Mouse (Mus musculus) heart, adult 2 months (tissue): ENCODE measurements around the gene Mfsd4b4. TPM values are rescaled to one million over a fixed set of nuclear protein-coding genes. Genes with fewer than 3 reads are reported as not detected.

Experiments
- DNase-seq, 2 experiments: peaks; one replicate each; pipeline ENCODE4 v3.0.0; 2021
- H3K27ac ChIP-seq: fragments of 200-600 bp; 2 replicates; pipeline ENCODE4 v1.8.1; 2022
- H3K27me3 ChIP-seq: fragments of 200-500 bp; 2 replicates; pipeline ENCODE4 v1.6.1; 2012; ENCODE audit warnings: mild to moderate bottlenecking, low read length, inconsistent platforms, mixed read lengths; ENCODE audit not compliant: control insufficient read depth, insufficient read depth
- H3K36me3 ChIP-seq: fragments of 200-500 bp; 2 replicates; pipeline ENCODE4 v1.6.1; 2012; ENCODE audit warnings: low read length, inconsistent platforms; ENCODE audit not compliant: control insufficient read depth, insufficient read depth
- H3K4me1 ChIP-seq: fragments of 200-500 bp; 2 replicates; pipeline ENCODE4 v1.6.1; 2011; ENCODE audit warnings: low read length; ENCODE audit not compliant: control insufficient read depth, insufficient read depth
- H3K4me3 ChIP-seq: fragments of 200-600 bp; 2 replicates; pipeline ENCODE4 v1.8.1; 2022
- H3K79me2 ChIP-seq: fragments of 200-500 bp; replicated peaks from 2 replicates; pipeline ENCODE4 v1.6.1; 2012; ENCODE audit warnings: mild to moderate bottlenecking, inconsistent platforms, low read length, moderate library complexity, mixed read lengths; ENCODE audit not compliant: control insufficient read depth, insufficient read depth
- H3K9ac ChIP-seq: fragments of 200-500 bp; 2 replicates; pipeline ENCODE4 v1.6.1; 2012; ENCODE audit warnings: low read depth, mild to moderate bottlenecking, control low read depth, inconsistent platforms, low read length, mixed read lengths
- CTCF ChIP-seq: fragments of 200-600 bp; IDR thresholded peaks from 2 replicates; pipeline ENCODE4 v1.8.1; 2022; ENCODE audit warnings: antibody characterized with exemption, mild to moderate bottlenecking, moderate library complexity
- EP300 ChIP-seq: fragments of 200-500 bp; IDR thresholded peaks from 2 replicates; pipeline ENCODE4 v1.6.1; 2011; ENCODE audit warnings: low read depth, low read length, control low read depth; ENCODE audit not compliant: insufficient read depth
- POLR2A ChIP-seq: fragments of 200-500 bp; IDR thresholded peaks from 2 replicates; pipeline ENCODE4 v1.6.1; 2011; ENCODE audit warnings: mild to moderate bottlenecking, low read depth, low read length, control low read depth; ENCODE audit not compliant: insufficient read depth
- WGBS: fragments of 180-500 bp; shearing (Covaris S2); methylation state at CpG from one replicate; pipeline ENCODE4 v1.1.7; 2018; 5-methylcytosine and 5-hydroxymethylcytosine counted together
- intact Hi-C: fragments of 180-260 bp; cut with DNase I; formaldehyde crosslinking; loops from one replicate; pipeline ENCODE4 v1.15.1; 2025
- polyA plus RNA-seq: library from polyadenylated mRNA; depleted of rRNA; stranded (reverse); fragments of >200 nt; gene quantifications from 2 replicates; pipeline ENCODE4 v1.2.3, GENCODE M21; 2012
- total RNA-seq, 2 experiments: library from RNA; stranded (reverse); gene quantifications; 2 replicates each; pipeline ENCODE4 v1.2.3; 2021

Gene Mfsd4b4
- total and polyA plus RNA-seq, 3 experiments = 3.1 to 3.7 (median 3.5) TPM

DNA sequence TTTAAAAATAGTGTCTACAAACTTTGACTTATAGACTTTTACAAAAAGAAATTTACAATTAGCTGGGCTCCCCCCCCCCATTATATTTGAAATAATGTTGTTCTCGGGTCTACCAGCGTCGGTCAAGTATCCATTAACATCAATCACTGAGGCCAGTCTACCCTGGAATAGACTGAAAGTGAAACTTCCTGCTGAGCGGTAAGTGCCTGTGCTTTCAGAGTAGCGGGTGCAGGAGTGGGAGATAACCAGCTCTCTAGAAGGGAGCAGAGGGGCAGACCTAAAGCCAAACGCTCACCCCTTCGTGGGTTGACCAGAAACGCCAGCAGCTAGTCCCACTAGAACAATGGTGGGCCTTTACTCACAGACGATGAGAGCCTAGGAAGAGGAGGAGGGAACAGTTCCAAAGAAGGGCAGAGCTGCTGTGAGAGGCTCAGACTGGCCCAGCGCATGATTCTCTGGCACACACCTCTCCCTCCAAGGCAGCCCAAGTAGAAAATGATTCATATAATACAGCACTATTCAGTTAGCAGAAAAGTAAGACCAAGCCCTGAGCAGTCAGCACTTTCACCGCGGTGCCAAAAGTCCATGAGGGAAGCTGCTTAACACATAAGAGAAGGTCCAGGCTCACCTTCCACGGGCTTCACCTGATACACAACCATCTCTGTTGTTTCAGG, 9.9 kb upstream of the Mfsd4b4 start:
- H3K4me1 ChIP-seq = no peaks in the 10 kb centered on the region
- no peaks in the 10 kb centered on the region for H3K27me3 ChIP-seq
- no peaks in the 10 kb centered on the region for H3K79me2 ChIP-seq
- H3K9ac ChIP-seq = no peak overlapping the region
- H3K36me3 ChIP-seq = no peaks in the 10 kb centered on the region
- DNase-seq = no peak
- WGBS = 42% methylated on average over 13 of the region's 13 CpGs
- H3K27ac ChIP-seq = no peak overlapping the region
- H3K4me3 ChIP-seq = no peak overlapping the region
- TF ChIP-seq CTCF = no peak
- no peak for TF ChIP-seq POLR2A
- no peak for TF ChIP-seq EP300
- intact Hi-C loops = no loop called here

- H3K36me3 ChIP-seq = no peaks in the 10 kb centered on the region
- DNase-seq = no peak
- H3K9ac ChIP-seq = no peak overlapping the region
- H3K4me1 ChIP-seq = no peaks in the 10 kb centered on the region
- no peaks in the 10 kb centered on the region for H3K27me3 ChIP-seq
- H3K79me2 ChIP-seq = no peaks in the 10 kb centered on the region
- TF ChIP-seq POLR2A (no peak), CTCF (no peak), EP300 (no peak)
- intact Hi-C loops = no loop called here
- H3K4me3 ChIP-seq = no peak overlapping the region
- no peak overlapping the region for H3K27ac ChIP-seq
- WGBS = 74% methylated on average over 10 of the region's 10 CpGs
These were observed 8.0 kb upstream of the Mfsd4b4 start for GRCm38 (mm10) chr10:39906799-39907658.

DNA sequence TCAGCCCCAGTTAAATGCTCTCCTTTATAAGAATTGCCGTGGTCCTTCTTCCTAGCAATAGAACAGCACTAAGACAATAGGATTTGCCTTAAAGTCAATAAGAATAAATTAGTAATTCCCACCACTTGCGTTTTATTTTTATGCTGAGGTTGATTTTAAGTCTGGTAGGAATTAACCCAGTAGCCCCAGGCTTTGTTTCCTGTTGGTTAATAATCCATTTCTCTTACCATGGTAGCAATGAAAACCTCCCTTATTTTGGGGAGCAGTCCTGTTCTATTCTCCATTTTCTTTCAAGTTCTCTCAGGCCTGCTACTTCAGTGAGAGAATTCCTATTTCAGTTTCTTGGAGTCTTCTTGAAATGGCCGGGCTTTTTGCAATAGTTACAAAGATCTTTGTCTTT, 5.2 kb upstream of the Mfsd4b4 start:
- Histone ChIP-seq H3K4me3 (no peak overlapping the region), H3K36me3 (no peaks in the 10 kb centered on the region), H3K4me1 (no peaks in the 10 kb centered on the region), H3K27me3 (no peaks in the 10 kb centered on the region), H3K79me2 (no peaks in the 10 kb centered on the region), H3K9ac (no peak overlapping the region), H3K27ac (no peak overlapping the region)
- no peak for TF ChIP-seq EP300
- TF ChIP-seq POLR2A = no peak
- TF ChIP-seq CTCF = no peak
- 81% methylated on average over 3 of the region's 3 CpGs for WGBS
- intact Hi-C loops = no loop called here
- DNase-seq = no peak

- Histone ChIP-seq H3K36me3 (no peaks in the 10 kb centered on the region), H3K4me1 (no peaks in the 10 kb centered on the region), H3K79me2 (no peaks in the 10 kb centered on the region), H3K27me3 (no peaks in the 10 kb centered on the region), H3K27ac (no peak overlapping the region), H3K4me3 (no peak overlapping the region), H3K9ac (no peak overlapping the region)
- DNase-seq = no peak
- WGBS = 81% methylated on average over 5 of the region's 5 CpGs
- TF ChIP-seq EP300 (no peak), POLR2A (no peak), CTCF (peak; percentile 42)
- intact Hi-C loops = loop anchor here (5.0 kb wide), 1 partner anchor 61 kb away; no protein-coding TSS in a partner anchor
These were observed 2.5 kb downstream of the Mfsd4b4 start for GRCm38 (mm10) chr10:39896503-39896902.

GRCm38 (mm10) chr10:39893702-39894697, 5.0 kb downstream of the Mfsd4b4 start:
- no peak for TF ChIP-seq POLR2A
- TF ChIP-seq EP300 = no peak
- TF ChIP-seq CTCF = no peak
- Histone ChIP-seq H3K27me3 (no peaks in the 10 kb centered on the region), H3K79me2 (no peaks in the 10 kb centered on the region), H3K4me1 (no peaks in the 10 kb centered on the region), H3K36me3 (no peaks in the 10 kb centered on the region), H3K27ac (no peak overlapping the region), H3K4me3 (no peak overlapping the region), H3K9ac (no peak overlapping the region)
- intact Hi-C loops = no loop called here
- 48% methylated on average over 11 of the region's 11 CpGs for WGBS
- no peak for DNase-seq
